Mouse (Mus musculus): ENCODE data around the gene Jag1. TPM values are rescaled to one million over a fixed set of nuclear protein-coding genes. Genes with fewer than 3 reads are reported as not detected.

Jag1 gene
- polyA plus RNA-seq, 2 experiments: 17.0 to 32.9 TPM

DNA sequence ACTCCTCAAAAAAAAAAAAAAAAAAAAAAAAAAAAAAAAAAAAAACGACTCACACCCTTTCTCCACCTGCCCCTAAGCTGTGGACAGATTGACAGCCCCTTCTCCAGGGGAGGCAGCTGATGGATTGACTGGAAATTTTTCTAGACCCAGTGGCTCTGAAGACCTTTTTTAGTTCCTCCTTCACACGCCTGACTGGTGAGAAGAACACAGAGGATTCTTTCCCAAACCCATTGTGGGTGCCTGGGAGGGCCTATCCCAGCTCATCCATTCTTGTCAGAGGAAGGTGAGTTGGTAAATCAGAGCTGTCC lies 42.2 kb downstream of the Jag1 start:
- Histone ChIP-seq H3K36me3 (ENCODE audit: control insufficient read depth, insufficient read depth, low read length) (no peaks in the 10 kb centered on the region), H3K9ac (ENCODE audit: low read depth, low read length, severe bottlenecking) (no peak overlapping the region), H3K4me3 (replicated peaks; ENCODE audit: low read length) (no peak overlapping the region), H3K27me3 (ENCODE audit: control insufficient read depth, insufficient read depth, low read length) (no peaks in the 10 kb centered on the region), H3K4me1 (ENCODE audit: control insufficient read depth, insufficient read depth, low read length) (peaks cover 9% of the 10 kb centered on the region; the same call in 1 of the 2 replicates), H3K9me3 (ENCODE audit: control insufficient read depth, low read length) (no peaks in the 10 kb centered on the region), H3K27ac (replicated peaks; ENCODE audit: low read depth, low read length) (no peak overlapping the region), H3K4me2 (replicated peaks; ENCODE audit: low read depth, low read length, severe bottlenecking) (no peak overlapping the region)
- ATAC-seq (ENCODE audit: low FRiP score, low read depth) (no peak), DNase-seq (ENCODE audit: low spot score) (no peak)
- no peak for TF ChIP-seq POLR2A (IDR thresholded peaks at IDR 0.05; ENCODE audit: borderline replicate concordance, extremely low read depth, insufficient read depth, insufficient read length)
- WGBS: 33% methylated on average over 2 of the region's 2 CpGs

DNA sequence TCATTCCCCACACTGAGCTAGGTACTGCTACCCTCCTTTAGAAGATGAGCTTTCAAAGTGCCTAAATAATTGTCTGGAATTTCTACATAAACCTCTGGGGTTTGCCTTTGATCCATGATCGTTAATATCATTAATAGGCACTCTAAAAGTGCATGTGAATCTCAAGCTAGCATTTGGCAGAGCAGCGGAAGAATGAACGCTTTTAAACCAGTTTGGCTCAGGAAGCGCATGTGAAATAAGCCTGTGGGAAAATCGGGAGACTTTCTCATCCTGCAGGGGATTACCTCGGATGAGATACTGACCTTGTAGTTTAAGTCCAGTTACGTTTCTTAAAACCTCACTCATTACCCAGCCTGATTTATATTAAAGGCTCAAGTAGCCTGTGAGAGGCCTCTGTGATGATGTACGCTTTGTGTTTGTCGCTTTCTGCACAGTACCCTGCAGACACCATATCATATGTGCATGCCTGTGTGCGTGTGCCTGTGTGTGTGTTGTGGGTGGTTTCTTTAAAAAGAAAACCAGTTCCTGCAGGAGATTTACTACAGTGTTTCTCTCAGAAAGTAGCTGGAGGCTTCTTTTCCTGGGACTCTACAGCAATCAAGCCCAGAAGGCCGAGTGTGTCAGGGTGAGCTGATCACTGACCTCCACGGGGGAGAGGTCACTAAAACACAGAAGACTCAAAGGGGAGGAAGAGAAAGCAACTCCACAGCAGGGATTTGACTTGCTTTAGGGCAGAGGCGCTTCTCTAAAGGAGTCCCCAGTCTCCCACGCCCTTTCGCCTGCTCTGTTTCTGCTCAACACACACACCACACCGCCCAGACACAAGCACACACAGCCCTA lies 42.8 kb downstream of the Jag1 start:
- Histone ChIP-seq H3K27ac (replicated peaks; ENCODE audit: low read depth, low read length) (0 out of 2 replicates have a peak overlapping the region, but pooled peaks have one; percentile 20), H3K9me3 (ENCODE audit: control insufficient read depth, low read length) (no peaks in the 10 kb centered on the region), H3K4me2 (replicated peaks; ENCODE audit: low read depth, low read length, severe bottlenecking) (no peak overlapping the region), H3K27me3 (ENCODE audit: control insufficient read depth, insufficient read depth, low read length) (no peaks in the 10 kb centered on the region), H3K36me3 (ENCODE audit: control insufficient read depth, insufficient read depth, low read length) (no peaks in the 10 kb centered on the region), H3K4me3 (replicated peaks; ENCODE audit: low read length) (no peak overlapping the region), H3K4me1 (ENCODE audit: control insufficient read depth, insufficient read depth, low read length) (peaks cover 7% of the 10 kb centered on the region; the same call in 1 of the 2 replicates), H3K9ac (ENCODE audit: low read depth, low read length, severe bottlenecking) (no peak overlapping the region)
- WGBS: 27% methylated on average over 16 of the region's 16 CpGs
- ATAC-seq (ENCODE audit: low FRiP score, low read depth): peak; percentile 53; the same call in 1 of the 2 replicates
- no peak for TF ChIP-seq POLR2A (IDR thresholded peaks at IDR 0.05; ENCODE audit: borderline replicate concordance, extremely low read depth, insufficient read depth, insufficient read length)
- no peak for DNase-seq (ENCODE audit: low spot score)

DNA sequence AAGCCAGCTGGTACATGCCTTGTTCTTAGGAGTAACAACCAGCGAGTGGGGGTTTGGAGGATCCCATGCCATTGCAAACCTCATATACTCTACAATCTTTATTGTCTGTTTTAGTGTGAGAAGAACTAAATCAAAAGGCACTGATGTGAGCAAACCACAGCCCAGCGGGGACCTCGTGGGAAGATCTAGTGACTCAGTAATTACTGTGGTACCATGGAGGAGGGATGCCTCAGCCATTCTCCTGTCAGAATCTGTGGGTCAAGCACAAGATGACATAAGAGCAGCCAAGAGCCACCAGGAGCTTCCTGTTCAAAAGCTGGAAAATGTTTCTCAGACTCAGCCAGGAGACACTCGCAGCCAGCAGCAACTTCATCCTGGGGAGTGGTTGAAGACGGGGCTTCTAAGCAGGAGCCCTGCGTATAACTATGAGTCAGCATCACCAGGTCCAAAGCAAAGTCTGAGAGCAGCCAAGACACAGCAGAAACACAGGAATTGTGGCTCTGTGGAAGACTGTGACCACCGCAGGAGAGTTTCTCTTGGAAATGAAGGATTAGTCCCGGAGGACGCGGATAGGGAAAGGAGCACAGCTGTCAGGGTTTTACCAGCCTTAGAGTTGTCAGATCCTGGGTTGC lies 48.8 kb downstream of the Jag1 start:
- Histone ChIP-seq H3K9ac (ENCODE audit: low read depth, low read length, severe bottlenecking) (no peak overlapping the region), H3K9me3 (ENCODE audit: control insufficient read depth, low read length) (no peaks in the 10 kb centered on the region), H3K36me3 (ENCODE audit: control insufficient read depth, insufficient read depth, low read length) (no peaks in the 10 kb centered on the region), H3K4me2 (replicated peaks; ENCODE audit: low read depth, low read length, severe bottlenecking) (no peak overlapping the region), H3K27ac (replicated peaks; ENCODE audit: low read depth, low read length) (no peak overlapping the region), H3K27me3 (ENCODE audit: control insufficient read depth, insufficient read depth, low read length) (no peaks in the 10 kb centered on the region), H3K4me1 (ENCODE audit: control insufficient read depth, insufficient read depth, low read length) (no peaks in the 10 kb centered on the region), H3K4me3 (replicated peaks; ENCODE audit: low read length) (no peak overlapping the region)
- no peak for ATAC-seq (ENCODE audit: low FRiP score, low read depth)
- no peak for TF ChIP-seq POLR2A (IDR thresholded peaks at IDR 0.05; ENCODE audit: borderline replicate concordance, extremely low read depth, insufficient read depth, insufficient read length)
- 79% methylated on average over 10 of the region's 10 CpGs for WGBS
- no peak for DNase-seq (ENCODE audit: low spot score)

DNA sequence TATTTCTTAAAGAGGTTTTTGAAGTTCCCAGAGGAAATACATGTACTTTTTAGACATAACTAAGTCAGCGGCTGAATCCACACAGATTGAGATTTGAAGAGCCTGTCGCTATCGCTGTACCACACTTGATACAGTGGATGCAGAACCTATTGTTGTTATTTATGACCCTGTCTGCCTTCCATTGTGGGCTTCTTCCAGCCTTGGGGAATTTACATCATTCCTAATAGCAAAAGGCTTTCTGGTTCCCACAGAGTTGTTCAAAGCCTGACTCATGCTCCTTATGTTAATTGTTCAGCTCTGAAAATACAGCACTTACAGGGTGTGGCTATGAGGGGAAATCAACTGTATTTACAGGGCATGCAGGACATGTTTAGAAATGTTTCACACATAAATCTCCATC lies 51.9 kb downstream of the Jag1 start:
- Histone ChIP-seq H3K36me3 (ENCODE audit: control insufficient read depth, insufficient read depth, low read length) (no peaks in the 10 kb centered on the region), H3K27ac (replicated peaks; ENCODE audit: low read depth, low read length) (no peak overlapping the region), H3K4me3 (replicated peaks; ENCODE audit: low read length) (no peak overlapping the region), H3K9ac (ENCODE audit: low read depth, low read length, severe bottlenecking) (no peak overlapping the region), H3K4me2 (replicated peaks; ENCODE audit: low read depth, low read length, severe bottlenecking) (no peak overlapping the region), H3K9me3 (ENCODE audit: control insufficient read depth, low read length) (no peaks in the 10 kb centered on the region), H3K27me3 (ENCODE audit: control insufficient read depth, insufficient read depth, low read length) (no peaks in the 10 kb centered on the region), H3K4me1 (ENCODE audit: control insufficient read depth, insufficient read depth, low read length) (no peaks in the 10 kb centered on the region)
- DNase-seq (ENCODE audit: low spot score): no peak
- no peak for ATAC-seq (ENCODE audit: low FRiP score, low read depth)
- no peak for TF ChIP-seq POLR2A (IDR thresholded peaks at IDR 0.05; ENCODE audit: borderline replicate concordance, extremely low read depth, insufficient read depth, insufficient read length)
- 85% methylated on average over 3 of the region's 3 CpGs for WGBS

DNA sequence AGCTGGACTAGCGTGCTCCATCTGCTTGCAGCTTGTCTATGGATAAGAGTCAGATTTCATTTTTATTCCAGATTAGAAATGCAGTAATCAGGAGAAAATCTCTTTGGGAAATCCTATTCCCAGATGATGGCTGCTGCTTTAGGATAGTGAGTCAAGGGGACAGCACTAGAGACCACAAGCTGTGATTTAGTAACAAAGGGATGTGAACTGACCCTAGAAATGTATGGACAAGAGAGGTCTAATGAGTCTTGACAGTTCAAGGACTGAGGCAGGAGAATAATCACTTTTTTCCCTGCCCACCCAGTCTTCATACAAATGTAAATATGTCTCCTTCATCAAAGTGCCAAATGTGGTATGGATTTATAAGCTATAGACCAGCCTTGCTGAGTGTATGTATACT lies 52.6 kb downstream of the Jag1 start:
- TF ChIP-seq POLR2A (IDR thresholded peaks at IDR 0.05; ENCODE audit: borderline replicate concordance, extremely low read depth, insufficient read depth, insufficient read length): no peak
- WGBS: 91% methylated on average over 1 of the region's 1 CpGs

More for the DNA sequence above, 52.6 kb downstream of the Jag1 start:
- Histone ChIP-seq H3K9ac (ENCODE audit: low read depth, low read length, severe bottlenecking) (no peak overlapping the region), H3K27me3 (ENCODE audit: control insufficient read depth, insufficient read depth, low read length) (no peaks in the 10 kb centered on the region), H3K36me3 (ENCODE audit: control insufficient read depth, insufficient read depth, low read length) (no peaks in the 10 kb centered on the region), H3K9me3 (ENCODE audit: control insufficient read depth, low read length) (no peaks in the 10 kb centered on the region), H3K4me2 (replicated peaks; ENCODE audit: low read depth, low read length, severe bottlenecking) (no peak overlapping the region), H3K4me1 (ENCODE audit: control insufficient read depth, insufficient read depth, low read length) (no peaks in the 10 kb centered on the region), H3K4me3 (replicated peaks; ENCODE audit: low read length) (no peak overlapping the region), H3K27ac (replicated peaks; ENCODE audit: low read depth, low read length) (no peak overlapping the region)
- DNase-seq (ENCODE audit: low spot score) (no peak), ATAC-seq (ENCODE audit: low FRiP score, low read depth) (no peak)
